Mouse (Mus musculus) adrenal gland (tissue): ENCODE data around the gene Amz1.

Experiments
- intact Hi-C: fragments of 180-260 bp; cut with DNase I; formaldehyde crosslinking; loops from one replicate; pipeline ENCODE4 v1.15.1; 2025

Amz1 gene

DNA sequence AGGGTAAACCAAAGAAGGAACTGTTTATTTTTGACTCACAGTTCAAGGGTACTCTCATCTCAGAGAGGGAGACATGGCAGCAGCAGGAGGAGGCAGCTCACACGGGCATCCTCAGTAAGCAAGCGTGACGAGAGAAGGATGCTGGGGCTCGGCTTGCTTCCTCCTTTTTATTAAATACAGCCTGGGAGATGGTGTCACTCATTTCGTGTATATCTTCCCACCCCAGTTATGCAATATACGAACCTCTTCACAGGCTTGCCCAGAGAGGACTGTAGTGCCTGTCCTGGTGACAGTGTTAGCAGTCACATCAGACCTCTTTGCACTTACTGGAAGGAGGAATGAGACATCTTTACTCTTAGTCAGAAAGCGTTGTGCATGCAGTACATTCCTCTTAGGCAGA is 3.2 kb upstream of the Amz1 start:
- intact Hi-C loops, result no loop called here

DNA sequence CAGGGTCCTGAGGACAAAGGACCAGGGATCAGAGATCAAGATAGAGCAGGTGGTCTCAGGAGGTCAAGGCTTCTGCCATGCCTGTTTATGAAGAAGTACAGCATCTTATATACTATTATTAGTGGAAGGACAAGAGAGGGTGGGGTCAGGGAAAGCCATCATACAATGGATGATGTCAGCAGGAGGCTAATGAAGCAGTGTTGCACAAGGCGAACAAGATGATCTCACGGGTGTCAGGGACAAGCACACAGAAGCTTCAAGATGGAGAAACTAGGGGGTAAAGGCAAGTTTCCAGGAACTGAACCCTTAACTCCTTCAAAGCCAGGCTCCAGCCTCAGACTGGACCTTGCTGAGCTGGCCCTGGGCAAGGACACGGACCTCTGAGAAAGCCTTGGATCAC is 1.8 kb upstream of the Amz1 start:
- intact Hi-C loops, result no loop called here

DNA sequence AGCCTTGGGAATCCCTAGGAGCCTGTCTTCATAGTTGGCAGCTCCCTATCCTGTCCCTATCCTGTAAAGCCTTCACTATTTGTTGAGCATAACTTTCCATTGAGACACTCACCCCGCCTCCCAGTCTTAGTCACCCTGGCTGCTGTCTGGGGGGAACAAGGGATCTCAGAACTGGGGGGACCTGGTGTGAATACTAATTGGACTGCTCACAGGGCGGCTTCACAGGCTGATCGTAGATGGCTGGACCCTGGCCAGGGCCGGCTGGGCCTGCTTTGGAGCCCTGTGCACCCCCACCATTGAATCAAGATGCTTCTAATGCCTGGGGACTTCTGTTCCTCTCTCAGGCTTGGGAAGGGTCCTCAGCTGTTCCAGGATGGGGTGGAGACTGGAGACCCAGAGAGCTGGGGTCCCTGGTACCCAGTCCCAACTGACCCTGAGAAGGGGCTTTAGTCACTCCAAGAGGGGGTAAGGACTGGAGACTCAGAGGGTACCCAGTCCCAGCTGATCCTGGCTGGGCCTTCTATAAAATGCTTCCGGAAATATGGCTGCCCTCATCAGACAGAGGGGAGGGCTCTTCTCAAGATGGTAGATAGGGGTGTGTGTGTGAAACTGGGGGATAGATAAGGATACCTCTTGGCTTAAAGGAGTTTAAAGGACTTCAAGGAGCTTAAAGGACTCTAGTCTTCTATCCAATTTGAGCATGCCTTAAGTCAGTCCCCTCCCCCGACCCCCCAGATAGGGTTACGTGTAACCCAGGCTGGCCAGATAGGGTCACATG is 2.3 kb downstream of the Amz1 start:
- intact Hi-C loops, result no loop called here

DNA sequence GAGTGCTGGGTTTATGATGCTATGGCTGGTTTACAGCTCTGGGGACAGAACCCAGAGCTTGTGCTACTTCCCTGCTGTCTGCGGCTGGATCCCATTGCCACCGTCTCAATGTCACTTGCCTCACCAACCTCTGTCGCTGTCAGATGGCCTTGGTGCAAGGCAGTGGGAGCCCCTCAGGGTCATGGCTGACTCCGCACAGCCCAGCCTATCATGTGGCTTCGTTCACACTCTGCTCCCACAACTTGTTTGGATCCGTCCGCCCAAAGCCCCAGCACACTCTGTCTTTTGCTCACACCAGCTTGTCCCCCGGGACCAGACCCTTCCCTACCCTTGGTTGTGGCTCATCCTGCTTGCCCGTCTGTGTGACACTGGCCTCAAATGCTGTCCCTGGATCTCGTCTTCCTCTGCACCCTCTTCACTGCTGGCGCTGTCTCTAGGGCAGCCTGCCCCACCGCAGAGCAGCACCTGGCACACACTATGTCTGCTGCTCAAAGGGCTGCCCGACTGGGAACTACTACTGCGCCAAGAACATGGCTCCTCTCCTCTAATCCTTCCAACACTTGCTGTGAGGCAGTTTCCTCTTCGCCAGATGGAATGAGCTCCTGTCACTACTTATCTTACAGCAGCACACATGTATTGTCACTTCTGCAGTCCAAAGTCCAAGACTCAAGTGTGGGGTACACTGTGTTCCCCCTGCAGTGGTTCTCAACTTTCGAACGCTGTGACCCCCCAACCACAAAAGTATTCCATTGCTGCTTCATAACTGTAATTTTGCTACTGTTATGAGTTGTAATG is 3.2 kb downstream of the Amz1 start:
- intact Hi-C loops, result no loop called here

- intact Hi-C loops, result no loop called here
Observed at GRCm38 (mm10) chr5:140731040-140731797, 7.3 kb downstream of the Amz1 start.

GRCm38 (mm10) chr5:140732195-140732594 is 8.3 kb downstream of the Amz1 start:
- intact Hi-C loops, result no loop called here

DNA sequence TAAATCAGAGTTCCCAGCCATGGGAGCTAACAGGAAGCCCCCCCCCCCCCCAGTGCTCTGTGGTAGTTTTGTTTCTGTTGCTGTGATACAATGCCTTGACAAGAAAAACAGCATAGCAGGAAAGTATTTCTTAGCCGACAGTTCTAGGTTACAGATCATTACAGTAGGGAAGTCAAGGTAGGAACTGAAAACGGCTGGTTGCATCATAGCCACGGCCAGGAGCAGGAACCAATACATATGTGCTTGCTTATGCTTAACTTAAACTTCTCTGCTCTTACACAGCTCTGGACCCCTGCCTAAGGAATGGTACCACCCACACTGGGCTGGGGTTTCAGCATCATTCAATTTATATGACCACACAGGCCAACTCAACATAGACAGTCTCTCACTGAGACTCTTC is 9.4 kb downstream of the Amz1 start:
- intact Hi-C loops, result no loop called here

DNA sequence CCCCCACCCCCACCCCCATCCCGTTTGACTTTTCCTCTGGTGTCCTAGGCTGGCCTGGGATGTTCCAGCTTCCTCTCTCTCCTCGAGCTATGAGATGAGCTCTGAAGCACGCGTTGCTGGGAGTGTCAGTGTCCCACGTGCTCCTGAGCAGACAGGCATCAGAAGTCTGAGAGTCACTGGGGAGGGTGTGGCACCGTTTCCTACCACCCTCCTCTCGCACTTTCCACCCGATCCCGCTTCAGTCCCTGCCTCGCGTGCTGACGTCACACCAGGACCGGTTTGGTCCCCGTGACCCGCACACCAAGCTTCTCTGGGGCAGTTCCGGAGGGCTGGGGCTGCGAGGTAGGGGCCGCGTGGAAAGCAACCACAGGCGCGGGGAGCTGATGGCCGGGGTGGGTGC is 11.4 kb downstream of the Amz1 start:
- intact Hi-C loops, result no loop called here

DNA sequence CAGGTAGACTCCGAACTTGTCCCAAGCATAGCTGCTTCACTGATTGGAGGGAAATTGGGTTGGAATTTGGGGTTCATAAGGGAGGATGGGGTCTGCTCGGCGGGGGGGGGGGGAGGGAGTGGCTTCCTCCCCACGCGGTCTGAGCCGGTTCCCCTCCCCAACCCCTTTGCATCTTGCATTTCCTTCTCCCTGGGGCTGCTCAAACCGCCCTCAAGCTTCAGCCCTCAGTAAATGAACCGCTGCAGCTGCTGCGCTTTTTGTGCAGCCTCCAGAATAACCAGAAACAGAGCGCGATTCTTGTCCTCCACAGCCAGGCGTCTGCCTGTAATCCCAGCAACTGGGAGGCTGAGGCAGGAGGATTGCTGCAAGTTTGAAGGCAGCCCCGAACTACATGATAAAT is 12.2 kb downstream of the Amz1 start:
- intact Hi-C loops, result no loop called here

DNA sequence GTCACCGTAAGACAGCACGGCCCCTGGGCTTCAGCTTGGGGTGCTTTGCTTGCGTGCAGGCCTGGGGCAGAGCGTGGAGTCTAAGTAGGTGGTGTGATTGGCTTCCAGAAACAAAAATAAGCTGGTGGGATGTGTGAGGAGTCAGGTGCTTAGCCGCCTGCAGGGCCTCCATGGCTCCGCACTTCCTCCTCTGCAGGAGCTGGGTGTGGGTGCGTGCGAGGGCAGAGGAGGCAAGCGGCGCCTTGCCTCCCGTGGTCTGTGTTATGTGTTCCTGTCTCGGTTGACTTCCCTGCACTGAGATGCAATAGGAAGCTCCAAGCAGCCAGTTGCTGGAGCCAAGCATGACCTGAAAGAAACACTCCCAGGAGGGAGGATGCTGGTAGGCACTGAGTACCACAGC is 15.9 kb downstream of the Amz1 start:
- intact Hi-C loops, result no loop called here

GRCm38 (mm10) chr5:140741040-140741439 is 17.1 kb downstream of the Amz1 start:
- intact Hi-C loops, result no loop called here

GRCm38 (mm10) chr5:140741877-140742276 is 17.9 kb downstream of the Amz1 start:
- intact Hi-C loops, result no loop called here

DNA sequence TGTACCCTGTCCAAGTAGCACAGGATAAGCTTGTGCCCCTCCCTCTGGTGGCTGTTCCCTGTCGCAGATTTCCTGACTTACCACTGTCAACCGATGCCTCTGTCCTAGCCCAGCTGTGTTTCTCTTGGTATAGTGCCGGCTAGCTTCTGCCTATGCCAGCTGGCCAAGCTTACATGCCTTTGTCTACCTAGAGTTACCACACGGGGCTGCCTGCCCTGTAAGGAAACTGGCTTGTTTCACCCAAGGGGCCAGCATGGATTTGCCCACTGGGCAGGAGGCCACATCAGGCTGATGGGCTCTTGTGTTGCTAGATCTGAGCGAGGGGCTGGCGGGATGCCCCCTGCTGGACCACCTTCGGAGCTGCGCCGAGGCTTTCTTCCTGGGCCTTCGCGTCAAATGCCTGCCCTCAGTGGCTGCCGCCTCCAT is 19.8 kb downstream of the Amz1 start:
- intact Hi-C loops, result no loop called here

- intact Hi-C loops, result loop anchor here (5.0 kb wide), 1 partner anchor 41 kb away; the partner anchor contains the start of gene Brat1
Observed at GRCm38 (mm10) chr5:140748425-140748824, 24.5 kb downstream of the Amz1 start.

GRCm38 (mm10) chr5:140749062-140749875 is 25.3 kb downstream of the Amz1 start:
- intact Hi-C loops, result loop anchor here (5.0 kb wide), 1 partner anchor 42 kb away; the partner anchor contains the start of gene Brat1

- intact Hi-C loops, result no loop called here
Observed at GRCm38 (mm10) chr5:140750925-140751324, 27.0 kb downstream of the Amz1 start.

- intact Hi-C loops, result loop anchor here (2.0 kb wide), 1 partner anchor 211 kb away; no protein-coding TSS in a partner anchor
Observed at GRCm38 (mm10) chr5:140752041-140752440, 28.1 kb downstream of the Amz1 start.

DNA sequence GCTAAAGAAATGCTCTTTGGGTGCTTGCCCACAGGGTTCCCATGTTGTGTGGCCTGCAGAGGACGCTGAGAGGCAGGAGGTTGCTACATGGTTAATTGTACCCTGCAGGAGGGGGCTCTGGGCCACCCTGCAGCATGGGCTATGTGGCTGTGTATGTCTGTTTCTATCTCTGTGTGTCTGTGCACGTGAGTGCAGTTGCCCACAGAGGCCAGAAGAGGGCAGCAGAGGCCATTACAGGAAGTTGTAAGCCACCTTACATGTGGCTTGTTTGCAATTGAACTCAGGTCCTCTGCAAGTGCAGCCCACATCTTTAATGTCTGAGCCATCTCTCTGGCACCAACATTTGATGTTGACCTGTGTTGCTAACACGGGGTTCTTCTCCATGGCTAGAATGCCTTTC is 28.7 kb downstream of the Amz1 start:
- intact Hi-C loops, result loop anchor here (2.0 kb wide), 1 partner anchor 212 kb away; no protein-coding TSS in a partner anchor

DNA sequence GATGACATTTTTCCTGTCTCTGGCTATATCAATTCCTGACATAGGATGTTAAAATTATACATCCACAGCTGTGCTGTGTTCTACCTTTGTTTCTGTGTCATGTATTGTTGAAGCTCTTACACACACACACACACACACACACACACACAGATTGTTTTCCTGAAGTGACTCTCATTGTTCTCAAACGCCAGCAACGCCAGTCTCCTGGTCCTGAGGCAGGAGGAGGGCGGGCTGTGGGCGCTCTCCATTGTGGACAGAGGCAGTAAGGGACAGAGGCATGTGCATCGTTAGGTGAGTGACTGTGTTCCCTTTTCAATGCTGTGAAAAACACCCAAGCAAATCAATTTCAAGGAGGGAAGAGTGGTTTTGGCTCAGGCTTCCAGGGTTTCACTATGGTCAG is 29.3 kb downstream of the Amz1 start:
- intact Hi-C loops, result loop anchor here (2.0 kb wide), 1 partner anchor 212 kb away; no protein-coding TSS in a partner anchor

GRCm38 (mm10) chr5:140758864-140759263 is 34.9 kb downstream of the Amz1 start:
- intact Hi-C loops, result no loop called here

GRCm38 (mm10) chr5:140762540-140762939 is 38.6 kb downstream of the Amz1 start:
- intact Hi-C loops, result no loop called here
